Mouse (Mus musculus) MEL (cell line): ENCODE measurements around the gene Lrba. TPM values are rescaled to one million over a fixed set of nuclear protein-coding genes. Genes with fewer than 3 reads are reported as not detected.

ENCODE experiments used
- DNase-seq: peaks from one replicate; pipeline ENCODE4 v3.0.0; 2011; ENCODE audit warnings: low read depth, low spot score
- H3K27ac ChIP-seq: 2 replicates; pipeline ENCODE4 v1.5.1; 2012; ENCODE audit warnings: low read depth, mild to moderate bottlenecking, control low read depth, low read length, moderate library complexity; ENCODE audit not compliant: control insufficient read depth
- H3K27me3 ChIP-seq, 2 experiments: fragments of 150-350 bp in 1 of 2; sonication (generic) in 1 of 2; 2 replicates each; pipeline ENCODE4 v1.6.1; 2012; ENCODE audit warnings: low read length in 2 of 2, mild to moderate bottlenecking in 2 of 2, improper control_type of control experiment in 1 of 2, moderate library complexity in 1 of 2; ENCODE audit not compliant: insufficient read depth in 2 of 2, control insufficient read depth in 1 of 2
- H3K36me3 ChIP-seq, 2 experiments: 2 replicates each; pipeline ENCODE4 v1.6.1; 2012 to 2014; ENCODE audit warnings: low read length in 2 of 2, improper control_type of control experiment in 1 of 2, inconsistent platforms in 1 of 2, mild to moderate bottlenecking in 1 of 2; ENCODE audit not compliant: insufficient read depth in 2 of 2, control insufficient read depth in 1 of 2
- H3K4me1 ChIP-seq, 2 experiments: fragments of 150-350 bp in 1 of 2; sonication (generic) in 1 of 2; 2 replicates each; pipeline ENCODE4 v1.6.1; 2012; ENCODE audit warnings: low read length in 2 of 2, improper control_type of control experiment in 1 of 2, mild to moderate bottlenecking in 1 of 2; ENCODE audit not compliant: insufficient read depth in 2 of 2, control insufficient read depth in 1 of 2
- H3K4me3 ChIP-seq, 2 experiments: fragments of 150-350 bp in 1 of 2; sonication (generic) in 1 of 2; 2 replicates each; pipeline ENCODE4 v1.5.1; 2012; ENCODE audit warnings: low read depth in 2 of 2, low read length in 2 of 2, mild to moderate bottlenecking in 2 of 2, moderate library complexity in 2 of 2, control low read depth in 1 of 2, improper control_type of control experiment in 1 of 2; ENCODE audit not compliant: control insufficient read depth in 1 of 2, insufficient read depth in 1 of 2
- H3K79me2 ChIP-seq: 2 replicates; pipeline ENCODE4 v1.6.1; 2012; ENCODE audit warnings: mild to moderate bottlenecking, low read length, moderate library complexity; ENCODE audit not compliant: control insufficient read depth, poor library complexity, insufficient read depth
- H3K9ac ChIP-seq: 2 replicates; pipeline ENCODE4 v1.6.1; 2012; ENCODE audit warnings: low read depth, mild to moderate bottlenecking, control low read depth, low read length, moderate library complexity; ENCODE audit not compliant: control insufficient read depth, poor library complexity, severe bottlenecking
- H3K9me3 ChIP-seq: fragments of 150-350 bp; sonication (generic); replicated peaks from 2 replicates; pipeline ENCODE4 v1.6.1; 2012; ENCODE audit warnings: mild to moderate bottlenecking, low read length, improper control_type of control experiment, moderate library complexity; ENCODE audit not compliant: insufficient read depth
- BHLHE40 ChIP-seq: IDR thresholded peaks from 2 replicates; pipeline ENCODE4 v1.6.1; 2012; ENCODE audit warnings: low read depth, mild to moderate bottlenecking, inconsistent platforms, low read length, improper control_type of control experiment, borderline replicate concordance
- GABPA ChIP-seq: IDR thresholded peaks from 2 replicates; pipeline ENCODE4 v1.6.1; 2012; ENCODE audit warnings: low read depth, mild to moderate bottlenecking, inconsistent platforms, low read length, improper control_type of control experiment, moderate library complexity
- KAT2A ChIP-seq: conservative IDR thresholded peaks from 2 replicates; pipeline ENCODE4 v1.6.1; 2012; ENCODE audit warnings: low read depth, low read length, improper control_type of control experiment, inconsistent platforms
- MAFK ChIP-seq: IDR thresholded peaks from 2 replicates; pipeline ENCODE4 v1.6.1; 2011; ENCODE audit warnings: low read depth, mild to moderate bottlenecking, low read length, improper control_type of control experiment, borderline replicate concordance
- MYC ChIP-seq: IDR thresholded peaks from 2 replicates; pipeline ENCODE4 v1.6.1; 2011; ENCODE audit warnings: low read depth, mild to moderate bottlenecking, low read length, improper control_type of control experiment, moderate library complexity
- NELFE ChIP-seq: IDR thresholded peaks from 2 replicates; pipeline ENCODE4 v1.6.1; 2011; ENCODE audit warnings: low read depth, low read length, improper control_type of control experiment
- NRF1 ChIP-seq: IDR thresholded peaks from 2 replicates; pipeline ENCODE4 v1.6.1; 2014; ENCODE audit warnings: low read depth, mild to moderate bottlenecking, inconsistent platforms, low read length, improper control_type of control experiment, moderate library complexity; ENCODE audit not compliant: poor library complexity, insufficient read depth, severe bottlenecking
- POLR2A ChIP-seq, 2 experiments: IDR thresholded peaks; 2 replicates each; pipeline ENCODE4 v1.6.1; 2011 to 2012; ENCODE audit warnings: low read length in 2 of 2, mild to moderate bottlenecking in 2 of 2, control low read depth in 1 of 2, improper control_type of control experiment in 1 of 2, low read depth in 1 of 2, moderate library complexity in 1 of 2; ENCODE audit not compliant: control insufficient read depth in 1 of 2, insufficient read depth in 1 of 2, poor library complexity in 1 of 2
- RCOR1 ChIP-seq: IDR thresholded peaks from 2 replicates; pipeline ENCODE4 v1.6.1; 2012; ENCODE audit warnings: low read depth, mild to moderate bottlenecking, inconsistent platforms, low read length, improper control_type of control experiment
- SMC3 ChIP-seq: IDR thresholded peaks from 2 replicates; pipeline ENCODE4 v1.6.1; 2011; ENCODE audit warnings: low read depth, low read length, improper control_type of control experiment
- TBP ChIP-seq: IDR thresholded peaks from 2 replicates; pipeline ENCODE4 v1.8.0; 2011; ENCODE audit warnings: low read depth, low read length, improper control_type of control experiment
- USF1 ChIP-seq: IDR thresholded peaks from 2 replicates; pipeline ENCODE4 v1.6.1; 2014; ENCODE audit warnings: low read depth, mild to moderate bottlenecking, inconsistent platforms, low read length, improper control_type of control experiment, moderate library complexity
- ZKSCAN1 ChIP-seq: IDR thresholded peaks from 2 replicates; pipeline ENCODE4 v1.6.1; 2012; ENCODE audit warnings: low read depth, mild to moderate bottlenecking, inconsistent platforms, low read length, improper control_type of control experiment, moderate library complexity
- polyA plus RNA-seq, 2 experiments: library from polyadenylated mRNA; stranded (reverse) in 1 of 2; unstranded in 1 of 2; fragments of >175 nt in 1 of 2; fragments of >200 nt in 1 of 2; gene quantifications; 2 replicates each; pipeline versions ENCODE4 v1.2.1 to v1.2.4; 2012; ENCODE audit warnings: low replicate concordance in 2 of 2, low read depth in 1 of 2; ENCODE audit not compliant: insufficient read length in 2 of 2, insufficient read depth in 1 of 2, missing spikeins in 1 of 2
- total RNA-seq: library from RNA; depleted of rRNA; stranded (reverse); fragments of 300-350 nt; gene quantifications from 2 replicates; pipeline ENCODE4 v1.2.3, GENCODE M21; 2012

Gene Lrba
- total and polyA plus RNA-seq, 3 experiments, result 10.9 to 17.9 TPM; not detected in 1

DNA sequence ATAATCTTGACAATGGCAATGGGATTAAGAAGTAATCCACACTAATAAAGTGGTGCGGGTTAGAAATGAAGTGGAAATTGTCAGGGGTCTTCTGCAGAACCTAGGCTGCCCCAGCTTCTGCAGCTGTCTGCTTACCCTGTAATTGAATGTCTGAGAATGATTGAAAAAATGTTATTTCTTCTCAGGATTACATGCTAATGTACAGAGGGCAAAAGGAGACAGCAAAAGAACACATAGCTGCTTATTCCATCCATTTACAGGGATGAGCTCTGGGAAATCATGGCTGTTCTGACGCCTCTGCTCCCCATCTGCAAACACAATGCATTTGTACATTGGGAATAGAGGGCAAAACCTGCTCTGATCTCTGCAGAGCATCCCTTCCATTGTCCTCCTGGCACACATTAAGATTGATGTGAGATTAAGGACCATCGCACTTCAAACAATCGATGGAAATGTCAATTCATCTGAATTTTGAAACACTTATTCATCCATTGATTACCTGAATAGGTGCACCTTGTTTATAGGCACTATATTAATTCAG lies 316.7 kb downstream of the Lrba start:
- TF ChIP-seq RCOR1 (no peak), ZKSCAN1 (no peak), KAT2A (no peak), NRF1 (no peak)
- Histone ChIP-seq H3K79me2 (no peaks in the 10 kb centered on the region), H3K36me3 (no peaks in the 10 kb centered on the region), H3K4me1 (peaks cover 0 to 6% of the 10 kb centered on the region in 2 experiments; a peak in 2 of 4 replicates), H3K9ac (no peak overlapping the region), H3K27me3 (no peaks in the 10 kb centered on the region), H3K4me3 (no peak overlapping the region), H3K9me3 (no peaks in the 10 kb centered on the region), H3K27ac (no peak overlapping the region)
- DNase-seq, result no peak

DNA sequence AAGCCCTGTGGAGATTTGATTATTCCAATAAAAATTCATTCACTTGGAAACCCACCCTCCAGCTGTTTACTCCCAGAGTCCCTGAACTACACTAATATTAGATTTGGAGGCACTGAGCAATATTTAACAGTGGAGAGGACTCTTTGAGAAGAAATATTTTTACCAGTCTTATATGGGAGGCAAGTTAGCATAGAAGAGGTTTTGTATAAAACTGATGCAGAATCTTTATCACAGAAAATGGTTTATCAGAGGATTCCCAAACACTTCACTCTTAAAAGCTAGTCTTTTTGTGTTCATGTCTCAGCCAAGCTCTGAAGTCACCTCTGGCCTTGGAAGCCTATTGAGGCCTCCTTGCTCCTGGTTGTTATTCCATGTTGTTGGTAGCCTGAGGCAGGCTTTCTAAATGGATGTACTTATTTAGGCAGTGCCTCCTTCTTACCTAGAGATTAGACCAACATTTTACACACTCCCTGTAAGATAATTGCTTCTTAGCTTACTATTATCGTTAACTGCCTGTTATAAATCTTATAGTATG lies 317.4 kb downstream of the Lrba start:
- Histone ChIP-seq H3K4me3 (no peak overlapping the region), H3K9ac (no peak overlapping the region), H3K9me3 (no peaks in the 10 kb centered on the region), H3K4me1 (peaks cover 0 to 6% of the 10 kb centered on the region in 2 experiments; a peak in 2 of 4 replicates), H3K36me3 (no peaks in the 10 kb centered on the region), H3K27me3 (no peaks in the 10 kb centered on the region), H3K79me2 (no peaks in the 10 kb centered on the region), H3K27ac (no peak overlapping the region)
- no peak for TF ChIP-seq POLR2A (IDR thresholded peaks at IDR 0.05; ENCODE audit: control insufficient read depth in 1 of 2, insufficient read depth in 1 of 2, low read depth in 1 of 2, low read length in 2 of 2, poor library complexity in 1 of 2)
- DNase-seq, result no peak

DNA sequence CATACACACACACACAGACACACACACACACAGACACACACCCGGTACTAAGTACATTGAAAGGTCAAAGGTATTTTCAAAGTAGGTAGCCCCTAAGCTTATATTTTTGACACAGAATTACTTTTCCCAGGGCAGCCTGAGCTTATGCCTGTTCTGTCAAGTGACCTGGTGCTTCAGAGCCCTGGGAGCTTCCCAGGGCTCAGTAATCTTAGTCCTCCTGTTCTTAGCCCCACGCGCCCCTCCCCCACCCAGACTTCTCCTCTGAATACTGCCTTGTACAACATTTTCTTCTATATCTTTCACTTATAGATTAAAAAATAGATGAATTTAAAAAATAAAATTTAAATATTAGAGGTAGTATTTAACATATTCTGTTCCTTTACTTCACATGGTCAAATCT lies 320.3 kb downstream of the Lrba start:
- H3K4me1 ChIP-seq, result peaks cover 0 to 6% of the 10 kb centered on the region in 2 experiments; a peak in 2 of 4 replicates
- no peaks in the 10 kb centered on the region for H3K36me3 ChIP-seq
- H3K4me3 ChIP-seq, result no peak overlapping the region
- no peaks in the 10 kb centered on the region for H3K27me3 ChIP-seq
- TF ChIP-seq BHLHE40 (no peak), TBP (no peak), MYC (no peak), SMC3 (no peak), GABPA (no peak), USF1 (no peak), NELFE (no peak), POLR2A (IDR thresholded peaks at IDR 0.05; ENCODE audit: control insufficient read depth in 1 of 2, insufficient read depth in 1 of 2, low read depth in 1 of 2, low read length in 2 of 2, poor library complexity in 1 of 2) (no peak), MAFK (no peak)
- H3K79me2 ChIP-seq, result no peaks in the 10 kb centered on the region
- H3K27ac ChIP-seq, result no peak overlapping the region
- no peak for DNase-seq
- H3K9me3 ChIP-seq, result no peaks in the 10 kb centered on the region
- no peak overlapping the region for H3K9ac ChIP-seq
